Mouse (Mus musculus): ENCODE data around the gene Zbtb34. TPM values are rescaled to one million over a fixed set of nuclear protein-coding genes. Genes with fewer than 3 reads are reported as not detected.

Zbtb34 gene
- polyA plus RNA-seq, 1 experiment from 2014 or later: 6.0 TPM

- H3K4me2 ChIP-seq (ENCODE audit: low read length): no peak overlapping the region
- no peak overlapping the region for H3K4me3 ChIP-seq (ENCODE audit: low read depth, low read length)
- no peaks in the 10 kb centered on the region for H3K36me3 ChIP-seq (ENCODE audit: control insufficient read depth, insufficient read depth, low read length)
- H3K4me1 ChIP-seq (replicated peaks; ENCODE audit: control insufficient read depth, insufficient read depth, low read length): peaks cover 4% of the 10 kb centered on the region
- no peak overlapping the region for H3K9ac ChIP-seq (ENCODE audit: low read length)
- no peaks in the 10 kb centered on the region for H3K27me3 ChIP-seq (replicated peaks; ENCODE audit: control insufficient read depth, insufficient read depth, low read length)
- ATAC-seq (replicated peaks; ENCODE audit: low FRiP score, low TSS enrichment, low read depth): no peak
- 0 out of 2 replicates have a peak, but pooled peaks cover 2% of the 10 kb centered on the region for H3K9me3 ChIP-seq (ENCODE audit: control insufficient read depth, low read length)
- 73% methylated on average over 3 of the region's 3 CpGs for WGBS
- no peak for DNase-seq (ENCODE audit: low spot score)
- H3K27ac ChIP-seq (ENCODE audit: low read depth): no peak overlapping the region
These were observed 70.6 kb downstream of the Zbtb34 start for GRCm38 (mm10) chr2:33360564-33360963.

DNA sequence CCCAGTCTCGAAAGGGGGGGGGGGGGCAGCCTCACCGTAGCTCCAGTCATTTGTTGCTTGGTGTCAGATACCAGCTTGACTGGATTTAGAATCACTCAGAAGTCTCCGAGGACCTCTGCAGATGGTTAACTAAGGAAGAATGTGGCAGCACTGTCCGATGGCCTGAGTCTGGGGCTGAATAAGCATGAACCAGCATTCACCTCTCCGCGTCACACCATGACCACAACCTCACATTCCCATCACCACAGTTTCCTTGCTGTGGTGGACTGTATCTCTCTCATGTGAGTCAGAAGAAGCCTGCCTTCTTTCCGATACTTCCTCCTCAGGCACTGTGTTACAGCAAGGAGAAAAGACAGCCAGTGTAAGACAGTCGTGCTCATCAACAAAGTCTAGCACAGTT is 71.9 kb downstream of the Zbtb34 start:
- no peak for ATAC-seq (replicated peaks; ENCODE audit: low FRiP score, low TSS enrichment, low read depth)
- no peak overlapping the region for H3K27ac ChIP-seq (ENCODE audit: low read depth)
- 0 out of 2 replicates have a peak, but pooled peaks cover 2% of the 10 kb centered on the region for H3K9me3 ChIP-seq (ENCODE audit: control insufficient read depth, low read length)
- no peak overlapping the region for H3K4me3 ChIP-seq (ENCODE audit: low read depth, low read length)
- DNase-seq (ENCODE audit: low spot score): no peak
- no peaks in the 10 kb centered on the region for H3K36me3 ChIP-seq (ENCODE audit: control insufficient read depth, insufficient read depth, low read length)
- H3K27me3 ChIP-seq (replicated peaks; ENCODE audit: control insufficient read depth, insufficient read depth, low read length): no peaks in the 10 kb centered on the region
- no peaks in the 10 kb centered on the region for H3K4me1 ChIP-seq (replicated peaks; ENCODE audit: control insufficient read depth, insufficient read depth, low read length)
- no peak overlapping the region for H3K4me2 ChIP-seq (ENCODE audit: low read length)
- 90% methylated on average over 8 of the region's 8 CpGs for WGBS
- no peak overlapping the region for H3K9ac ChIP-seq (ENCODE audit: low read length)

DNA sequence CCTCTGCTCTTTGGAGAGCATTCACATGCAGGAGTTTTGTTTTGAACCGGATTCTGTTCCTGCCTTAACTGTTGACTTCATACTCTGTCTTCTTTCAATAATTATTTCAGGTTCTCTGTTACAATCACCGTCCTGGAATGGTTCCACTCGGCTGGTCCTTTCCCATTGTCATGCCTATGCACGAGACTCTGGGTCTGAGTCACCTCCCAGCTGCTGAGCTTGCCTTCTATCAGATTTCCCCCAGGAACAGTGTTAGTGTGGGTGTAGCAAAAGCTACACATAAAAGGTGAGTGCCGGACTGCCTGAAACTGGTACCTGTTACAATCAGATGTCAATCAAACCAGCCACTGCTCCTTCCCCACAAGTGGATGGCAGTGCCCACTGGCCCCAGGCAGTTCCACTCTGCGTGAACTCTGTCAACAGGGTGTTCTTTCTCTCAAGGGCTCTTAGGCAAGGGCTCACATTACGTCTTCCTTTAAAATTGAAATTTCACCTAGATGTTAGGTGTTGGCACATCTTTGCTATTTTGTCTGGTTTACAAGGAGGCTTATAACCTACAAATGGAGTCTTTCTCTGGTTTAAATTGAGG is 73.8 kb downstream of the Zbtb34 start:
- no peaks in the 10 kb centered on the region for H3K36me3 ChIP-seq (ENCODE audit: control insufficient read depth, insufficient read depth, low read length)

More for the DNA sequence above, 73.8 kb downstream of the Zbtb34 start:
- DNase-seq (ENCODE audit: low spot score) (no peak), ATAC-seq (replicated peaks; ENCODE audit: low FRiP score, low TSS enrichment, low read depth) (no peak)
- Histone ChIP-seq H3K27me3 (replicated peaks; ENCODE audit: control insufficient read depth, insufficient read depth, low read length) (no peaks in the 10 kb centered on the region), H3K9ac (ENCODE audit: low read length) (no peak overlapping the region), H3K27ac (ENCODE audit: low read depth) (no peak overlapping the region), H3K4me1 (replicated peaks; ENCODE audit: control insufficient read depth, insufficient read depth, low read length) (no peaks in the 10 kb centered on the region), H3K9me3 (ENCODE audit: control insufficient read depth, low read length) (0 out of 2 replicates have a peak, but pooled peaks cover 2% of the 10 kb centered on the region), H3K4me3 (ENCODE audit: low read depth, low read length) (no peak overlapping the region), H3K4me2 (ENCODE audit: low read length) (no peak overlapping the region)
- WGBS: 90% methylated on average over 7 of the region's 7 CpGs

Small RNA genes lying within 50 kb of the gene (microRNA-seq; reads per million reads assigned to microRNA genes)
- not detected for gene Gm25998

Other genes with a start within 250 kb of the Zbtb34 start
- 38.7 and 41.0 TPM in 2 replicates for gene Angptl2, start 215.3 kb downstream of the Zbtb34 start, polyA plus RNA-seq (2014; fragmentation: Nextera tagmentation; extraction: Ambion mirVana)
- gene Ralgps1, start 59.8 kb downstream of the Zbtb34 start, polyA plus RNA-seq (2014; fragmentation: Nextera tagmentation; extraction: Ambion mirVana): 7.3 and 8.1 TPM in 2 replicates
- gene Zbtb43, start 37.2 kb upstream of the Zbtb34 start, polyA plus RNA-seq (2014; fragmentation: Nextera tagmentation; extraction: Ambion mirVana): 18.9 and 19.0 TPM in 2 replicates
- 0.07 TPM in 1 of 2 replicates, not detected in the other for gene Lmx1b, start 209.2 kb upstream of the Zbtb34 start, polyA plus RNA-seq (2014; fragmentation: Nextera tagmentation; extraction: Ambion mirVana)